Mouse (Mus musculus): Measurements from ENCODE around the gene Dok5. TPM values are rescaled to one million over a fixed set of nuclear protein-coding genes. Genes with fewer than 3 reads are reported as not detected.

The Dok5 gene
- total RNA-seq, 4 experiments from 2014 or later = 0.86 to 2.9 (median 2.3) TPM

- DNase-seq (ENCODE audit: low spot score in 2 of 2) = no peak
These were observed 6.8 kb downstream of the Dok5 start for GRCm38 (mm10) chr2:170738446-170738845.

DNA sequence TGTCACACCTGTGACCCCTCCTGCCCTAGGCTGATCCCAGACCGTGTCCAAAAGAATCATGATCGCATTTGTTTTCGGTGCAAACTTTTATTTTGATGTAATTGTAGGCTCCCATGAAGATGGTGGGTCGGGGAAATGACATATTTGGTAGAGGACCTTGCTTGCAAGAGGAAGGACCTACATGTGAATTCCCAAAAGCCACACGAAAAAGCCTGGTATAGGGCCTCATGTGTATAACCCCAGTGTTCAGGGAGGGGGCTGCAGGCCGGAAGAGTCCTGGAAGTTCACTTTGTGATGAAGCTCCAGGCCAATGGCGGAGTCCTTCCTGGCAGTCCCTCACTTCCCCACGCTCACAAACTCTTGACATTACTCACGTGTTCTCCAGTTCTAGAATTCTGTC lies 7.3 kb downstream of the Dok5 start:
- DNase-seq (ENCODE audit: low spot score in 2 of 2) = no peak

- no peak for DNase-seq (ENCODE audit: low spot score in 2 of 2)
These were observed 8.2 kb downstream of the Dok5 start for GRCm38 (mm10) chr2:170739713-170740365.

DNA sequence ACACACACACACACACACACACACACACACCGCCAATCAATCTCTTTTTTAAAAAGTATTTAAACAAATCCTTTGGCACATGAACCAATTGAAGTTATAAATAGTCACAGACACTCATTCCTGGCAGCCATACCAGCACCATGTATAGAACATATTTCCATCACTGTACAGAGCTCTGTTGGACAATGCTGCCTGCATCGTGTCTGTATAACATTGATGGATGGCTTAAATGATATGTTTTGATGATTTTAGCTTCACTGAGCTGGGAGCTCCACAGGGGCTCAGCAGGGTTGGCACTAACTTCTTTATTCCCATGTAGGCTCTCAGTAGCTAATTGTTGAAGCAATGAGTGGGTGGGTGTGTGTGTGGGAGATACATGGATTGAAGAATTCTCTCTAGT lies 11.9 kb downstream of the Dok5 start:
- DNase-seq (ENCODE audit: low spot score in 2 of 2) = no peak

DNA sequence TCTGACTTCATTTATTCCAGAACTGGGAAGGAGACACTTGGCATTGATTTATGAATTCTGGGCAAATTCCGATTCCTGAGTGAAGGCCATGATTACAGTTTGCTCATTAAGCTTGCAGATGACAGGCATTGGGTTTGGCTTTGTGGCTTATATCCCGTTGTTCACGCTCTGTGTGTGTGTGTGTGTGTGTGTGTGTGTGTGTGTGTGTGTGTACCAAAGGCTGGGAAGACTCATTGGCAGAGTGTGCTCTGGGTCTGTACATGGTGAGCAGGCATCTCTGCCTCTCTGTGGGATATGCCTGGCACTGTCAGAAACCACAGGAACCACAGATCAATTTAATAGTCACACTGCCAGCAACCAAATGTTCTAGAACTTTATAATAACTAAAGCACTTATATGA lies 17.3 kb downstream of the Dok5 start:
- DNase-seq (ENCODE audit: low spot score in 2 of 2) = no peak

DNA sequence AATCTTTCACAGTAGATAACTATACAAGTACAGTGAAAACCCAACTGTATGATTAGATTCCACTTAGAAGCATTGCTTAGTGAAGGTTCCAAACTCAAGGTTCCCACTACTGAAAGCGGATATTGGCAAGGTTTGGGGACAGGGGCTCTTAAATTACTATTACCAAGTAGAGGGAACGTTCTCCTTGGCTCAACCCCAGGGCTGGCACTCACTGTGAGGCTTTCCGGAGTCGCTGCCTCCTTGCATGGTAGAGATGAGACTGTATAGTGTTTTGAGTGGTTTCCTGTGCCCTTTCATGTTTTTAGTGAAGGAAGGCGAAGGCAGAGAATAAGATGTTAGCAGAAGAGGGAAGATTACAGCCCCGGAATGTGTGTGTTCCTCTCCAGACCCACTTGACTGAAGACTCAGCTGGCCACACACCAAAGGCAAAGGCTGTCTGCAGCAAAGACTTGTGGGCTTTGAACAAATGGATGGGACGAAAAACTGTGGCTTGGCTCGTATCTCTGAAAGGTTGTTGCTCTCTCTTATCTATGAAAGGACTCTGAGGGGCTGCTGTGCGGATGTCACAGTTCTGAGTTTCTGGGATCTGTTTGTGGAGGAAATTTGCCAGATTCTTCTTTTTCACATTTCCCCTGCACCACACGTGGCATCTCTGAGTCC lies 20.7 kb downstream of the Dok5 start:
- DNase-seq (ENCODE audit: low spot score in 2 of 2) = no peak

- DNase-seq (ENCODE audit: low spot score in 2 of 2) = no peak
These were observed 24.2 kb downstream of the Dok5 start for GRCm38 (mm10) chr2:170755817-170756216.

GRCm38 (mm10) chr2:170756667-170757066 lies 25.1 kb downstream of the Dok5 start:
- no peak for DNase-seq (ENCODE audit: low spot score in 2 of 2)

DNA sequence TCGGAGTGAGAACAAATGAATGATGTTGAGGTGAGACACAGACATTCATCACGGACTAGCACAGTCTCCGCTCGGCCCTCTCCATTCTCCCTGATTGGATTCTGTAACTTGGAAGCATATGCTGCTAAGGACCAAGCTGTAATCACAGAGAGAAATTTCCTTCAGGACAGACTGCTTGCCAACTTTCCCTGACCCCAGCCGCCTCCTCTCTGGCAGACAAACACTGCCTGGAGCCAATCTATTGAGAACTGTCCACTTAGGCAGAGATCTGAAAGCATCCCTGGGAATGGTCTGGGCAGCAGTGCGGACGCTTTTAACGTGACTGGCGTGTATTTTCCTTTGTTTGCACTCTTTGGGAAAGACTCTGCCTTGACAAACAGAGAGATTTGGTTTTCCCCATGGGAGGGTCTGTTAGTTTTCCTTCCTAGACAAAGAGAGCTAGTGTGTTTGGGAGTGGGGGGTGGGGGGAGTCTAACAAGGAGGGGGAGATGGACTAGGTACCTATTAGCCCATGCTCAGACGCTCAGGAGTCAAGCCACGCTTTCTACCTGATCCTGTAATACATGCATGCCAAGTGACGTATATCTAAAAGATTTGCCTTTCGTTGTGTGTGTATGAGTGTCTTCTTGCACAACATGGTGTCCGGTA lies 25.7 kb downstream of the Dok5 start:
- no peak for DNase-seq (ENCODE audit: low spot score in 2 of 2)

GRCm38 (mm10) chr2:170758201-170758600 lies 26.6 kb downstream of the Dok5 start:
- DNase-seq (ENCODE audit: low spot score in 2 of 2) = no peak

DNA sequence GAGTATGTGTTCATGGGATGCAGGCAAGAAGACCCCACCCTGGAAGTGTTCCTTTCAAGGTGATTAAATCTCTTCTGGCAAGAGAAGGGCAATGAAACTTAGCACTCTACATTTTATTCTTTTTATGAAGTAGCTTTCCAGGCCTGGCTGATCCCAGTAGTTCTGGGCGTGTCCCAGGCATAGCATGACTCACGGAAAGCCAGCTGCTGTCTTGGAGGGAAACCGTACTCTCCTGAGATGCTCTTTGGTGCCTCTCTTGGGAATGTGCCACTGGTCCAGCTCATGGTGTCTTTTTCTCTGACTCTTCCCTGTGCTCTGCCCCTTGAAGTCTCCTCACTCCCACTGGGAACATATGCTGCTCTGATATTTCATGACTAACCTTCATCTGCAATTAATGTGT lies 33.1 kb downstream of the Dok5 start:
- DNase-seq (ENCODE audit: low spot score in 2 of 2) = no peak

- DNase-seq (ENCODE audit: low spot score in 2 of 2) = no peak
These were observed 35.6 kb downstream of the Dok5 start for GRCm38 (mm10) chr2:170767243-170767642.

DNA sequence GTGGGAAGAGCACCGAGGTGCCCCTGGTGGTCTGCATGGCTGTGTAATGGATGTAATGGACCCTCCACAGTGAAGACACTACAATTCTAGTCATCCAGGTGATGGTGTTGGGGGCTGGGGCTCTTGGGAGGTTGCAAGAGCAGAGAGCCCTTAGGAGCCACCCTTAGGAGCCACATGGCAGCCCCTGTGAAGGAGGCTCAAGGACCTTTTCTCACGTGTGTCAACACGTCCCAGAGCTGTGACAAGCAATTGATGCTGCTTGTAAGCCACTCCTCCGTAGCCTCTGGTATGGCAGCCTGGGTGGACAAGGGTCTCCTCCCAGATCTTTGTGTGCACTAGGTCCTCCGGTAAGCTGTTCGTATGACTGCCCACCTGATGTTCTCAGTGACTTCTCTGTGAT lies 37.1 kb downstream of the Dok5 start:
- no peak for DNase-seq (ENCODE audit: low spot score in 2 of 2)

- DNase-seq (ENCODE audit: low spot score in 2 of 2) = no peak
These were observed 39.9 kb downstream of the Dok5 start for GRCm38 (mm10) chr2:170771555-170771954.

DNA sequence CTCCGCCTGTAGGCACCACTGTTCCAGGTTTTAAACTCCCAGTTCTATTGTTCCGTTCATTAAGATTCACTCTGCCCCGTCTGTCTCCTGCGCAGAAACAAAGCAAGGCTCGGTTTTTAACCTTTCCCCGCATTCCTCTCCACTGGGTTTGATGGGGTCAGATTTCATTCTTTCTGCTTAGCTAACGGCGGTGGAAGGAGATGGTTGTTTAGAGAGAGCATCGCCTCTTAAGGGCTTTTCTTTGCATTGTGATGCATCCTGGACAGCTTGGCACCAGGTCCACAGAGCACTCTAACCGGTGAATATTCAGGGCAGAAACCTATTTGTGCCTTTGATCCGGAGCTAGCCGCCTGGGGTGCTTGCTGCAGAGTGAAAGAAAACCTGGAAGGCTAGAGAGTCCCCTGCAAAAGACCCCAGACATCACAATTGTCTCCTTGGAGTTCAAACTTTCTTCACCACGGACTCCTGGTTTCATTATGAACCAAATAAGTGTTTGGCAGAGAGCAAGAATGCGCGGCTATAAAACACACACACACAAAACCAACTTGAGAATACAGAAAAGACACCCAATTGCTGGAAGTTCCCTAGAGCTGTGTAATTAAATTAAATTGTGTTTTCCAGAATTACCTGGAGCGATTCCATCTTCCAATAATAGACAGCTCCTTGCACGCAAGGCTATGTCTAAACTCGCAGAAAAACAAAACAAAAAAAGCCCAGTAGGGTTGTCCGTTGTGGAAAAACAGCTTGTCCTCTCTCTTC lies 40.7 kb downstream of the Dok5 start:
- DNase-seq (ENCODE audit: low spot score in 2 of 2) = no peak

GRCm38 (mm10) chr2:170772885-170773270 lies 41.3 kb downstream of the Dok5 start:
- no peak for DNase-seq (ENCODE audit: low spot score in 2 of 2)

DNA sequence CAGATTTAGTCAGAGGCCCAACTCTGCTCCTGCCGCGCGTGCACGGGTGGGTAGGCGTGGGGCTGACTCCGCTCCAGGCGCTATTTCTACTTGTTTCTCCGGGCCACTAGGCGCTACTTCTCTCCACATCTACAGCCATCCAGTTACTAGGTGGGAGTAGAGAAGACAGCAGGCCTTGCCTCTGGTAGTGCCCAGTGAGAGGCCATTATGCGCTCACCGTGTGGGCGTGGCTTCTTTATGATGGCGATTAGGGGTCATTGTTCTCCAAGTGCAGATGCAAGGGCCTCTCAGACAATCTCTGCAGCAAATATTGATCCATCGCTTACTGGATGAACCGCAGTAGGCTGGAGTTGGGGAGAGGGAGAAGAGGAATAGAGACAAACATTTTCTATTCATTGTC lies 44.0 kb downstream of the Dok5 start:
- no peak for DNase-seq (ENCODE audit: low spot score in 2 of 2)

GRCm38 (mm10) chr2:170776107-170776506 lies 44.5 kb downstream of the Dok5 start:
- no peak for DNase-seq (ENCODE audit: low spot score in 2 of 2)

GRCm38 (mm10) chr2:170777572-170777971 lies 46.0 kb downstream of the Dok5 start:
- DNase-seq (ENCODE audit: low spot score in 2 of 2) = no peak

- DNase-seq (ENCODE audit: low spot score in 2 of 2) = no peak
These were observed 48.6 kb downstream of the Dok5 start for GRCm38 (mm10) chr2:170780010-170780750.

DNA sequence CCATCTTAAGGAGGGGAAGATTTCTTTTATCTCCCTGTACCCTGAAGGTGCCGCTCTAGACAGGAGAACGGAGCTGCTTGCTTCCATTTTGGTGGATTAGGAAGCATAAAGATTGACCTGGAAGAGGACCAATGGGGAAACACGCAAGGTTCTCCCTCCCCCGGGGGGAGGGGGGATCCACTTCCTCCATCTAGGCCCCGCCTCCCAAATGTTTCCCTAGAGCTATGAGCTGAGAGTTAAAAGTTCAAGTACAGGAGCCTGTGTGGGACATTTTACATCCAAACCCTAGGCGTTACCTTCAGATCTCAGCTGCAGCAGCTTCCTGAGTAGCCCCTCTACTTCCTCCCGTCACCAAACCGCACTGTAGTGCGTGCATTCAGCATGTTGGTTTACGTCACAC lies 56.5 kb downstream of the Dok5 start:
- DNase-seq (ENCODE audit: low spot score in 2 of 2) = no peak
